Mouse (Mus musculus): ENCODE measurements around the gene Engase. TPM values are rescaled to one million over a fixed set of nuclear protein-coding genes. Genes with fewer than 3 reads are reported as not detected.

The Engase gene
- total and polyA plus RNA-seq, 2 experiments from 2014 or later: 5.3 to 13.6 TPM

DNA sequence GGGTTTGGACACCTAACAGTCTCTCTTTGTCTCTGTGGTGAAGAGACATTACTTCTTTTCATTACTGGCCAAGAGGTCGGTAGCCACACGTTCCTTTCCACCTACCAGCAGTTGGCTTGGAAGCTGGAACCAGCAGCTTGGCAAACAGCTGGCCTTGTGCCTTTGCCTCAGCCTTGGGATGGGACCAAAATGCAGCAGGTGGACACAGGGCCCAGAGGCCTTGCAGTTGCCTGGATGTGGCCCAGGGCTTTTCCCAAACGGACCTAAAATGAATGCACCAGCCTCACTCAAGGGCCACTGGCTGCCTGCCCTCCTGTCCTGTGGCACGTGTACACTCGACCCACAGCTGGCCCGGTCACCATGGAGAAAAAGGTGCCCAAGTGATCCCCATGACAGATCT is 25.4 kb upstream of the Engase start:
- Histone ChIP-seq H3K27me3 (ENCODE audit: insufficient read depth, low read length) (no peaks in the 10 kb centered on the region), H3K4me3 (ENCODE audit: low read depth, low read length) (no peak overlapping the region), H3K9ac (replicated peaks; ENCODE audit: low read length, poor library complexity, severe bottlenecking) (no peak overlapping the region), H3K4me2 (ENCODE audit: low read depth, low read length, poor library complexity, severe bottlenecking) (no peak overlapping the region), H3K36me3 (ENCODE audit: insufficient read depth, low read length) (no peaks in the 10 kb centered on the region), H3K4me1 (ENCODE audit: insufficient read depth, low read length) (no peaks in the 10 kb centered on the region), H3K27ac (ENCODE audit: low read depth, low read length) (no peak overlapping the region), H3K9me3 (ENCODE audit: low read length) (no peaks in the 10 kb centered on the region)
- WGBS: 74% methylated on average over 6 of the region's 6 CpGs
- DNase-seq (ENCODE audit: low spot score) (no peak), ATAC-seq (ENCODE audit: low FRiP score) (no peak)
- TF ChIP-seq CTCF (IDR thresholded peaks at IDR 0.05): no peak

DNA sequence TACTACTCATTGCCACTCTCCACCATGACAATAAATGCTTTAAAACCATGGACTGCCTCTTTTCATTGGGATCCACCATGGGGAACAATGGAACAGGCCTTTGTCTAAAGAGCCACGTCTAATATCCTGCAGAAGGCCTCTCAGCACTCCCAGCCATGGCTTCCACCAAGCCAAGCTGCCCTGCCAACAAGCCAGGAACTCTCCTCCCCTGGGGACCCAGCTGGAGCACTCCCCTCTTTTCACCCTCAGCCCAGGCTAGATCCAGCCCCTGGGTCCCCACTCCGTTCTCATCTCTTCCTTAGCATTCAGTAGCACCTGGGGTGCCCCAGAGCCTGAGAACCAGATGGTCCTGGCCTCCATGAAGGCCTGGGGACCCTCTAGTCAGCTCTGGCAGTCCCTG is 23.7 kb upstream of the Engase start:
- no peak overlapping the region for H3K4me2 ChIP-seq (ENCODE audit: low read depth, low read length, poor library complexity, severe bottlenecking)
- no peaks in the 10 kb centered on the region for H3K9me3 ChIP-seq (ENCODE audit: low read length)
- 58% methylated on average over 2 of the region's 2 CpGs for WGBS
- DNase-seq (ENCODE audit: low spot score) (no peak), ATAC-seq (ENCODE audit: low FRiP score) (no peak)
- no peak overlapping the region for H3K9ac ChIP-seq (replicated peaks; ENCODE audit: low read length, poor library complexity, severe bottlenecking)
- H3K27ac ChIP-seq (ENCODE audit: low read depth, low read length): no peak overlapping the region
- H3K27me3 ChIP-seq (ENCODE audit: insufficient read depth, low read length): no peaks in the 10 kb centered on the region
- no peaks in the 10 kb centered on the region for H3K4me1 ChIP-seq (ENCODE audit: insufficient read depth, low read length)
- H3K36me3 ChIP-seq (ENCODE audit: insufficient read depth, low read length): no peaks in the 10 kb centered on the region
- no peak for TF ChIP-seq CTCF (IDR thresholded peaks at IDR 0.05)
- H3K4me3 ChIP-seq (ENCODE audit: low read depth, low read length): no peak overlapping the region

DNA sequence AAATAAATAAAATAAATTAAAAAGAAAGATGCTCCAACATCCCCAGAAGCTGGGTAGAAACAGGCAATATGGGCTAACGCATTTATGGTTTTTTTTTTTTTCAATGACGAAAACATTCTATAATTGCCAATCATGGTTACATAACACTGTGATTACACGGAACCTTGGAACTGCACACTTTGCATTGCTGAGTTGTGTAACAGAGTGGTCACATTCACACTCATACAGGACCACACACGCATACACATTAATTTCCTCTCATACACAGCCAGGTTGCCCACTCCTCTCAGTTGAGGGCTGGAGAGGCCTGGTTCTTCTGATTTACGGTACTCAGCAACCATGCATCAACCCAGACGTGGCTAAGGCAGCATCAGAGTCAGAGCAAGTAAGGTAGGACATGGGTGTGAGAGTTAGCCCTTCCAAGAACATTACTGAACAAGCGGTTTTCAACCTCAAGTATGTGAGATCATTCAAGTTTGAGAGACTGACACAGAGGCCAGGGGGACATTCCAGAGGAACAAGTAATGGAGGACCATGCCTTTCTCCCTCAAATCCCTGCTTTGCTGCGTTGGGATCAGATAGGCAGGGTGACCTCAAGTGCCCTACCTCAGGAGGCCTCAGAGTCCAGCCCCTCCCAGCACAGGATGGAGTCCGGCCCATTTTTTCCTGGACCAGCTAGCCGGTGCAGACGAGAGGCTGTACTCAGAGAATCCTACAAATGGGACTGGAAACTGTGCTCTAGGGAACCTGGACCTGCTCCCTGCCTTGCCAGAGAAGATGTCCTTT is 22.6 kb upstream of the Engase start:
- Histone ChIP-seq H3K9ac (replicated peaks; ENCODE audit: low read length, poor library complexity, severe bottlenecking) (no peak overlapping the region), H3K4me3 (ENCODE audit: low read depth, low read length) (no peak overlapping the region), H3K4me1 (ENCODE audit: insufficient read depth, low read length) (no peaks in the 10 kb centered on the region), H3K9me3 (ENCODE audit: low read length) (no peaks in the 10 kb centered on the region), H3K27me3 (ENCODE audit: insufficient read depth, low read length) (no peaks in the 10 kb centered on the region), H3K4me2 (ENCODE audit: low read depth, low read length, poor library complexity, severe bottlenecking) (no peak overlapping the region), H3K36me3 (ENCODE audit: insufficient read depth, low read length) (no peaks in the 10 kb centered on the region), H3K27ac (ENCODE audit: low read depth, low read length) (no peak overlapping the region)
- ATAC-seq (ENCODE audit: low FRiP score) (no peak), DNase-seq (ENCODE audit: low spot score) (no peak)
- no peak for TF ChIP-seq CTCF (IDR thresholded peaks at IDR 0.05)
- WGBS: 76% methylated on average over 11 of the region's 11 CpGs

DNA sequence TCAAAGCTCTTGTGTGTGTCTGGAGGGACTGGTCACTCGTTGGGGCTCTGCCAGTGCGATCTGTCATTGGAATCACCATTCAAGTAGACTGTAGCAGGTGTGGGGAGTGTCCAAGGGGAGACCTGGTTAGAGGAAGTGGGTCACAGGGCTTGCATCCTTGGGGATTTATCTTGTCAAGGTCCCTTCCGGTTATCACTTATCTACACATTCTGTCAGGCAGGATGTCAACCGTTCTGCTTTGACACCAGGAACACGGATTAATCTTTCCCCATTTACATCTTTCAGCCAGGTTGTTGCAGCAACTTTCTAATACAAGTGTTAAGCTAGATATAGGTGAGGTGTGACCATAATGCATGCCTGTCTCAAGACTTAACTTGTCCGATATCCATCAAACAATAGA is 20.8 kb upstream of the Engase start:
- 81% methylated on average over 6 of the region's 6 CpGs for WGBS
- no peak overlapping the region for H3K4me2 ChIP-seq (ENCODE audit: low read depth, low read length, poor library complexity, severe bottlenecking)

GRCm38 (mm10) chr11:118456937-118457336 is 19.7 kb upstream of the Engase start:
- no peak for ATAC-seq (ENCODE audit: low FRiP score)
- Histone ChIP-seq H3K27me3 (ENCODE audit: insufficient read depth, low read length) (no peaks in the 10 kb centered on the region), H3K4me2 (ENCODE audit: low read depth, low read length, poor library complexity, severe bottlenecking) (no peak overlapping the region), H3K4me1 (ENCODE audit: insufficient read depth, low read length) (no peaks in the 10 kb centered on the region; the same call in 1 of the 2 replicates), H3K27ac (ENCODE audit: low read depth, low read length) (no peak overlapping the region), H3K4me3 (ENCODE audit: low read depth, low read length) (no peak overlapping the region), H3K36me3 (ENCODE audit: insufficient read depth, low read length) (no peaks in the 10 kb centered on the region), H3K9ac (replicated peaks; ENCODE audit: low read length, poor library complexity, severe bottlenecking) (no peak overlapping the region), H3K9me3 (ENCODE audit: low read length) (no peaks in the 10 kb centered on the region)
- WGBS: 77% methylated on average over 11 of the region's 11 CpGs
- no peak for TF ChIP-seq CTCF (IDR thresholded peaks at IDR 0.05)
- no peak for DNase-seq (ENCODE audit: low spot score)

More for the DNA sequence above, 20.8 kb upstream of the Engase start:
- DNase-seq (ENCODE audit: low spot score): no peak
- Histone ChIP-seq H3K27ac (ENCODE audit: low read depth, low read length) (no peak overlapping the region), H3K36me3 (ENCODE audit: insufficient read depth, low read length) (no peaks in the 10 kb centered on the region), H3K9ac (replicated peaks; ENCODE audit: low read length, poor library complexity, severe bottlenecking) (no peak overlapping the region), H3K27me3 (ENCODE audit: insufficient read depth, low read length) (no peaks in the 10 kb centered on the region), H3K4me3 (ENCODE audit: low read depth, low read length) (no peak overlapping the region), H3K9me3 (ENCODE audit: low read length) (no peaks in the 10 kb centered on the region), H3K4me1 (ENCODE audit: insufficient read depth, low read length) (no peaks in the 10 kb centered on the region)
- no peak for TF ChIP-seq CTCF (IDR thresholded peaks at IDR 0.05)
- no peak for ATAC-seq (ENCODE audit: low FRiP score)

- no peak for TF ChIP-seq CTCF (IDR thresholded peaks at IDR 0.05)
These were observed 17.6 kb upstream of the Engase start for GRCm38 (mm10) chr11:118459051-118459450.

More at GRCm38 (mm10) chr11:118459051-118459450, 17.6 kb upstream of the Engase start:
- H3K36me3 ChIP-seq (ENCODE audit: insufficient read depth, low read length): no peaks in the 10 kb centered on the region
- H3K9ac ChIP-seq (replicated peaks; ENCODE audit: low read length, poor library complexity, severe bottlenecking): no peak overlapping the region
- H3K4me1 ChIP-seq (ENCODE audit: insufficient read depth, low read length): no peaks in the 10 kb centered on the region; the same call in 1 of the 2 replicates
- no peaks in the 10 kb centered on the region for H3K27me3 ChIP-seq (ENCODE audit: insufficient read depth, low read length)
- no peak overlapping the region for H3K4me3 ChIP-seq (ENCODE audit: low read depth, low read length)
- WGBS: 69% methylated on average over 8 of the region's 8 CpGs
- no peak for DNase-seq (ENCODE audit: low spot score)
- no peak for ATAC-seq (ENCODE audit: low FRiP score)
- H3K4me2 ChIP-seq (ENCODE audit: low read depth, low read length, poor library complexity, severe bottlenecking): no peak overlapping the region
- H3K27ac ChIP-seq (ENCODE audit: low read depth, low read length): no peak overlapping the region
- no peaks in the 10 kb centered on the region for H3K9me3 ChIP-seq (ENCODE audit: low read length)
